Mouse (Mus musculus): ENCODE measurements around the gene Atp1b1. TPM values are rescaled to one million over a fixed set of nuclear protein-coding genes. Genes with fewer than 3 reads are reported as not detected.

Gene Atp1b1
- polyA plus RNA-seq, 2 experiments, result 6.5 to 7.9 TPM

DNA sequence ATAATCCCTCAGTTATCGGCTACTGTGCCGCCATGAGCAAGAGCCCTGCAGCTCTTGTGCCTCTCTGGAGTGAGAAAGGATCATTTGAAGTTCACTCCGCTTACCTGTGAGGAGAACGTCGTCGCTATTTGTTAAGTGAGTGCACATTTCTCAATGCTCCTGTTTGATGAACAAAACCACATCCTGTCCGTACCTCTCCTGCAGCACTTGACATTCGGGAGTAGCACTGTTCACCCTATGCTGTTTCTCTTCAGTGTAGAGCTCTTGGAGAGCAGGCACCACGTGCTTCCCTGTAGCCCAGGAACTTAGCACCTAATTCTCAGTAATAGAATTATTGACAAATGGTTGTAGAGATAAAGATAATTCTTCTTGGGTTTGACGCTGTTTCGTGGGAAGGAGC, 44.5 kb downstream of the Atp1b1 start:
- ATAC-seq (ENCODE audit: insufficient read depth) (no peak), DNase-seq (ENCODE audit: low read depth in 3 of 3, low spot score in 3 of 3) (no peak)
- Histone ChIP-seq H3K27me3 (ENCODE audit: control insufficient read depth, insufficient read depth, low read length) (no peaks in the 10 kb centered on the region), H3K9me3 (ENCODE audit: control insufficient read depth, low read length) (no peaks in the 10 kb centered on the region), H3K9ac (replicated peaks) (no peak overlapping the region), H3K4me1 (replicated peaks; ENCODE audit: control insufficient read depth in 2 of 2, insufficient read depth in 2 of 2, low read length in 1 of 2) (peaks cover 0 to 11% of the 10 kb centered on the region in 2 experiments; a peak in 2 of 4 replicates), H3K36me3 (replicated peaks; ENCODE audit: control insufficient read depth, insufficient read depth, low read depth) (no peaks in the 10 kb centered on the region), H3K4me3 (ENCODE audit: insufficient read depth in 1 of 2, low read depth in 2 of 2, low read length in 2 of 2) (no peak overlapping the region), H3K4me2 (ENCODE audit: low read depth) (no peak overlapping the region), H3K27ac (no peak overlapping the region)
- WGBS (ENCODE audit: insufficient replicate concordance), result 63% methylated on average over 11 of the region's 11 CpGs
- TF ChIP-seq EP300 (IDR thresholded peaks at IDR 0.05; ENCODE audit: low read depth) (no peak), CTCF (IDR thresholded peaks at IDR 0.05; ENCODE audit: low read depth) (no peak)

GRCm38 (mm10) chr1:164412906-164413305, 45.2 kb downstream of the Atp1b1 start:
- H3K27me3 ChIP-seq (ENCODE audit: control insufficient read depth, insufficient read depth, low read length), result no peaks in the 10 kb centered on the region
- no peak overlapping the region for H3K9ac ChIP-seq (replicated peaks)
- no peak overlapping the region for H3K4me2 ChIP-seq (ENCODE audit: low read depth)
- H3K27ac ChIP-seq, result no peak overlapping the region
- peaks cover 0 to 13% of the 10 kb centered on the region in 2 experiments; a peak in 2 of 4 replicates for H3K4me1 ChIP-seq (replicated peaks; ENCODE audit: control insufficient read depth in 2 of 2, insufficient read depth in 2 of 2, low read length in 1 of 2)
- DNase-seq (ENCODE audit: low read depth in 3 of 3, low spot score in 3 of 3) (no peak), ATAC-seq (ENCODE audit: insufficient read depth) (no peak)
- H3K9me3 ChIP-seq (ENCODE audit: control insufficient read depth, low read length), result no peaks in the 10 kb centered on the region
- no peaks in the 10 kb centered on the region for H3K36me3 ChIP-seq (replicated peaks; ENCODE audit: control insufficient read depth, insufficient read depth, low read depth)
- 66% methylated on average over 9 of the region's 9 CpGs for WGBS (ENCODE audit: insufficient replicate concordance)
- TF ChIP-seq CTCF (IDR thresholded peaks at IDR 0.05; ENCODE audit: low read depth), result no peak
- TF ChIP-seq EP300 (IDR thresholded peaks at IDR 0.05; ENCODE audit: low read depth), result no peak
- no peak overlapping the region for H3K4me3 ChIP-seq (ENCODE audit: insufficient read depth in 1 of 2, low read depth in 2 of 2, low read length in 2 of 2)

DNA sequence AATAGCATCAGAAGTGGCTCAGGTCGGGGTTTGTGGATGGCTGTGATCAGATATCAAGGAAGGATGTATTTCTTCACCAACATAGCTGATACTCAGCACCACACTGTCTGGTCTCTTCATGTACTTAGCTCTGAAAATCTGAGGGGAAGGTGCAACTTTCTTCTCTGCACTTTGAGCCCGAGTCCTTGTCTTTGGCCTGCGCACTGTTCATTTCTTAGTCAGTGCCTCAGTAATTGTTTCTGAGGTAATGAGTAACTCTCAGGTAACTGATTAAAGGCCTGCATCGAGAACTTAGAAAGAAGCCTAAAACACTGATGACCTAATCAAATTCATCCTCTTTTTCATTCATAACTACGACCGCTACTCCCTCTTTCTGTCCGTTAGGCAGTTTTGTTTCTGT, 46.8 kb downstream of the Atp1b1 start:
- DNase-seq (ENCODE audit: low read depth in 3 of 3, low spot score in 3 of 3), result no peak
- peaks cover 0 to 9% of the 10 kb centered on the region in 2 experiments; a peak in 2 of 4 replicates for H3K4me1 ChIP-seq (replicated peaks; ENCODE audit: control insufficient read depth in 2 of 2, insufficient read depth in 2 of 2, low read length in 1 of 2)
- H3K9ac ChIP-seq (replicated peaks), result no peak overlapping the region
- no peaks in the 10 kb centered on the region for H3K27me3 ChIP-seq (ENCODE audit: control insufficient read depth, insufficient read depth, low read length)
- no peaks in the 10 kb centered on the region for H3K9me3 ChIP-seq (ENCODE audit: control insufficient read depth, low read length)
- no peak for TF ChIP-seq EP300 (IDR thresholded peaks at IDR 0.05; ENCODE audit: low read depth)
- TF ChIP-seq CTCF (IDR thresholded peaks at IDR 0.05; ENCODE audit: low read depth), result no peak
- no peak overlapping the region for H3K4me2 ChIP-seq (ENCODE audit: low read depth)
- no peak for ATAC-seq (ENCODE audit: insufficient read depth)
- no peaks in the 10 kb centered on the region for H3K36me3 ChIP-seq (replicated peaks; ENCODE audit: control insufficient read depth, insufficient read depth, low read depth)
- no peak overlapping the region for H3K27ac ChIP-seq
- no peak overlapping the region for H3K4me3 ChIP-seq (ENCODE audit: insufficient read depth in 1 of 2, low read depth in 2 of 2, low read length in 2 of 2)
- WGBS (ENCODE audit: insufficient replicate concordance), result 73% methylated on average over 7 of the region's 7 CpGs

DNA sequence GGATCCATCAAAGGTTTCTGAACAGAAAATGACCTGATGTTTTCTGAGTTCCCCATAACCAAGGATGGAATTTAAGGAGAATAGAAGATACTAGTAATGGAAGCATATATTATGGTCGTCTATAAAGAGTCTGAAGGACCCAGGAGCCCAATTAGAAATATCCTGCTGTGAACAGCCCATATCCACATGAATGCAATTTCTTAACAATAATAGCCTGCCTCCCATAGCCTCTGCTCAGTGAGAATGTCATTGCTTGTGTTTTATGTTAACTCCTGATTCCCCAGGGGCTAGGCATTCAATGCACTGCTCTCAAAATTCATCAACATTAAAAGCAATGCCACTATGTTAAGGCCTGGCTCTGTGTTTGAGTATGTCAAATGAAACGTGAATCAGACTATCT, 49.5 kb downstream of the Atp1b1 start:
- no peak overlapping the region for H3K9ac ChIP-seq (replicated peaks)
- no peaks in the 10 kb centered on the region for H3K9me3 ChIP-seq (ENCODE audit: control insufficient read depth, low read length)
- no peak for ATAC-seq (ENCODE audit: insufficient read depth)
- no peaks in the 10 kb centered on the region for H3K36me3 ChIP-seq (replicated peaks; ENCODE audit: control insufficient read depth, insufficient read depth, low read depth)
- 57% methylated on average over 2 of the region's 2 CpGs for WGBS (ENCODE audit: insufficient replicate concordance)
- no peaks in the 10 kb centered on the region for H3K27me3 ChIP-seq (ENCODE audit: control insufficient read depth, insufficient read depth, low read length)
- peaks cover 0 to 2% of the 10 kb centered on the region in 2 experiments; a peak in 2 of 4 replicates for H3K4me1 ChIP-seq (replicated peaks; ENCODE audit: control insufficient read depth in 2 of 2, insufficient read depth in 2 of 2, low read length in 1 of 2)
- no peak overlapping the region for H3K27ac ChIP-seq
- DNase-seq (ENCODE audit: low read depth in 3 of 3, low spot score in 3 of 3), result no peak
- no peak for TF ChIP-seq CTCF (IDR thresholded peaks at IDR 0.05; ENCODE audit: low read depth)
- no peak for TF ChIP-seq EP300 (IDR thresholded peaks at IDR 0.05; ENCODE audit: low read depth)
- no peak overlapping the region for H3K4me3 ChIP-seq (ENCODE audit: insufficient read depth in 1 of 2, low read depth in 2 of 2, low read length in 2 of 2)
- H3K4me2 ChIP-seq (ENCODE audit: low read depth), result no peak overlapping the region

DNA sequence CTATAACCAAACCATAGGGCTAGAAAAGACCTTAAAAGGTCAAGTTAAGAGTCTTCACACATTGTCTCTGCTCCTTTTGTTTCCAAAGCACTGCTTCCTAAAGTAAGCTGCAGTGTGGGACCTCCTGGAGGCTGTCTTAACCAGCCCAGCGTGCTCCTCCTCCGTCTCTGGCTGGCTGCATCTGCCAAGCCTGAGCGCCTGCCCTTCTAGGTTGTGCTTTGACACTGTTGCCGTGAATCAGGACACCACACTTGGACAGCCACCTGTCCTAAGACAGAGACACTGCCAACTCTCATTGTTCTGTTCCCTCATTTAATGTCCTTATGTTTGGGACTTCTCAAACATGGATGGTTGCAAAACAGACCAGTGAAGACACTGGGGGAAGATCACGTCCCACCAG, 51.6 kb downstream of the Atp1b1 start:
- H3K9ac ChIP-seq (replicated peaks), result no peak overlapping the region
- H3K4me2 ChIP-seq (ENCODE audit: low read depth), result no peak overlapping the region
- H3K4me3 ChIP-seq (ENCODE audit: insufficient read depth in 1 of 2, low read depth in 2 of 2, low read length in 2 of 2), result no peak overlapping the region
- WGBS (ENCODE audit: insufficient replicate concordance), result 62% methylated on average over 5 of the region's 5 CpGs
- TF ChIP-seq EP300 (IDR thresholded peaks at IDR 0.05; ENCODE audit: low read depth) (no peak), CTCF (IDR thresholded peaks at IDR 0.05; ENCODE audit: low read depth) (no peak)
- no peak overlapping the region for H3K27ac ChIP-seq
- H3K9me3 ChIP-seq (ENCODE audit: control insufficient read depth, low read length), result no peaks in the 10 kb centered on the region
- no peak for ATAC-seq (ENCODE audit: insufficient read depth)
- H3K27me3 ChIP-seq (ENCODE audit: control insufficient read depth, insufficient read depth, low read length), result no peaks in the 10 kb centered on the region
- H3K36me3 ChIP-seq (replicated peaks; ENCODE audit: control insufficient read depth, insufficient read depth, low read depth), result no peaks in the 10 kb centered on the region
- no peak for DNase-seq (ENCODE audit: low read depth in 3 of 3, low spot score in 3 of 3)
- H3K4me1 ChIP-seq (replicated peaks; ENCODE audit: control insufficient read depth in 2 of 2, insufficient read depth in 2 of 2, low read length in 1 of 2), result peaks cover 0 to 2% of the 10 kb centered on the region in 2 experiments; a peak in 2 of 4 replicates
